Mouse (Mus musculus) heart, adult 18-20 months (tissue): ENCODE results near the gene Gm42417. TPM values are rescaled to one million over a fixed set of nuclear protein-coding genes. Genes with fewer than 3 reads are reported as not detected.

Source experiments
- DNase-seq, 2 experiments: peaks; one replicate each; pipeline ENCODE4 v3.0.0; 2021 to 2022; ENCODE audit warnings: mixed read lengths in 1 of 2
- long read RNA-seq, 2 experiments: library from polyadenylated mRNA; stranded (forward); transcript quantifications; one replicate each; pipeline ENCODE4 v2.0.0; 2021
- total RNA-seq, 2 experiments: library from RNA; stranded (reverse); gene quantifications; 2 replicates each; pipeline ENCODE4 v1.2.3; 2021

Gm42417 gene
- 100 to 1,000 TPM; 174 to 267 TPM for total RNA-seq
- long read RNA-seq, experiment 1, partial matches to known transcripts, result 0 of 1 reads
- long read RNA-seq, experiment 1, other reads (novel, unspliced or antisense), result 1 of 1 reads
- long read RNA-seq, experiment 2, result 0 reads

- peak; percentile 81 to 92 for DNase-seq
Observed at GRCm38 (mm10) chr1:36539186-36539585, at the start of gene Gm42417. Gene Gm42417 (minus strand): TSS chr1:36539429.

GRCm38 (mm10) chr1:36587860-36588259 is 48.6 kb upstream of the Gm42417 start:
- DNase-seq, result no peak

- no peak for DNase-seq
Observed at GRCm38 (mm10) chr1:36586288-36586687, 47.1 kb upstream of the Gm42417 start.

GRCm38 (mm10) chr1:36583408-36584116 is 44.3 kb upstream of the Gm42417 start:
- no peak for DNase-seq

GRCm38 (mm10) chr1:36582211-36582610 is 43.0 kb upstream of the Gm42417 start:
- DNase-seq, result no peak

- peak; percentile 55 to 59 for DNase-seq
Observed at GRCm38 (mm10) chr1:36581260-36581659, 42.0 kb upstream of the Gm42417 start.

GRCm38 (mm10) chr1:36580384-36581207 is 41.4 kb upstream of the Gm42417 start:
- peak; percentile 81 to 86 for DNase-seq

- no peak for DNase-seq
Observed at GRCm38 (mm10) chr1:36579974-36580383, 40.8 kb upstream of the Gm42417 start.

GRCm38 (mm10) chr1:36576991-36577675 is 37.9 kb upstream of the Gm42417 start:
- DNase-seq, result no peak

- DNase-seq, result peak in 1 of 2 experiments; percentile 55
Observed at GRCm38 (mm10) chr1:36575347-36575746, 36.1 kb upstream of the Gm42417 start.

GRCm38 (mm10) chr1:36574196-36574955 is 35.1 kb upstream of the Gm42417 start:
- no peak for DNase-seq

GRCm38 (mm10) chr1:36573524-36573923 is 34.3 kb upstream of the Gm42417 start:
- DNase-seq, result no peak

GRCm38 (mm10) chr1:36572709-36573108 is 33.5 kb upstream of the Gm42417 start:
- DNase-seq, result peak; percentile 76 to 87

- DNase-seq, result no peak
Observed at GRCm38 (mm10) chr1:36572140-36572700, 33.0 kb upstream of the Gm42417 start.

GRCm38 (mm10) chr1:36571627-36572026 is 32.4 kb upstream of the Gm42417 start:
- peak in 1 of 2 experiments; percentile 82 for DNase-seq

- DNase-seq, result no peak
Observed at GRCm38 (mm10) chr1:36570320-36570719, 31.1 kb upstream of the Gm42417 start.

GRCm38 (mm10) chr1:36569694-36570276 is 30.6 kb upstream of the Gm42417 start:
- DNase-seq, result peak in 1 of 2 experiments; percentile 50

- DNase-seq, result peak in 1 of 2 experiments; percentile 73
Observed at GRCm38 (mm10) chr1:36568776-36569175, 29.5 kb upstream of the Gm42417 start.

GRCm38 (mm10) chr1:36567818-36568603 is 28.8 kb upstream of the Gm42417 start:
- no peak for DNase-seq

- DNase-seq, result no peak
Observed at GRCm38 (mm10) chr1:36566425-36566824, 27.2 kb upstream of the Gm42417 start.
